Mouse (Mus musculus) lung, postnatal 0 days (tissue): ENCODE measurements around the gene Ube4a.

Experiments used
- CTCF ChIP-seq: IDR thresholded peaks from 2 replicates; pipeline ENCODE4 v1.5.1; 2016; ENCODE audit warnings: antibody characterized with exemption, mild to moderate bottlenecking
- EP300 ChIP-seq: IDR thresholded peaks from 2 replicates; pipeline ENCODE4 v1.6.1; 2016; ENCODE audit warnings: antibody characterized with exemption, mild to moderate bottlenecking, control low read depth

- TF ChIP-seq EP300, result no peak
- no peak for TF ChIP-seq CTCF
Observed at GRCm38 (mm10) chr9:44991821-44992220, 26.4 kb upstream of the Ube4a start.
